Mouse (Mus musculus): ENCODE results near the gene Med13l. TPM values are rescaled to one million over a fixed set of nuclear protein-coding genes. Genes with fewer than 3 reads are reported as not detected.

The Med13l gene
- polyA plus RNA-seq, 1 experiment: 21.4 TPM

GRCm38 (mm10) chr5:118655966-118656365 lies 95.5 kb downstream of the Med13l start:
- no peak overlapping the region for H3K4me3 ChIP-seq (replicated peaks; ENCODE audit: extremely low read depth, low read depth, low read length)
- TF ChIP-seq POLR2A (IDR thresholded peaks at IDR 0.05; ENCODE audit: borderline replicate concordance, extremely low read depth, low read depth, low read length): no peak
- no peak for TF ChIP-seq CTCF (IDR thresholded peaks at IDR 0.05; ENCODE audit: insufficient read depth, low read length)
- no peak for DNase-seq
- 38% methylated on average over 6 of the region's 6 CpGs for WGBS
- peaks cover 30% of the 10 kb centered on the region for H3K4me1 ChIP-seq (ENCODE audit: control insufficient read depth, insufficient read depth, low read length)

- TF ChIP-seq CTCF (IDR thresholded peaks at IDR 0.05; ENCODE audit: insufficient read depth, low read length): no peak
- no peak for TF ChIP-seq POLR2A (IDR thresholded peaks at IDR 0.05; ENCODE audit: borderline replicate concordance, extremely low read depth, low read depth, low read length)
- H3K4me1 ChIP-seq (ENCODE audit: control insufficient read depth, insufficient read depth, low read length): peaks cover 31% of the 10 kb centered on the region
- DNase-seq: no peak
- no peak overlapping the region for H3K4me3 ChIP-seq (replicated peaks; ENCODE audit: extremely low read depth, low read depth, low read length)
- WGBS: 76% methylated on average over 7 of the region's 7 CpGs
Observed at GRCm38 (mm10) chr5:118658256-118658837, 97.9 kb downstream of the Med13l start.

- Histone ChIP-seq H3K4me3 (replicated peaks; ENCODE audit: extremely low read depth, low read depth, low read length) (no peak overlapping the region), H3K4me1 (ENCODE audit: control insufficient read depth, insufficient read depth, low read length) (peaks cover 27% of the 10 kb centered on the region)
- TF ChIP-seq CTCF (IDR thresholded peaks at IDR 0.05; ENCODE audit: insufficient read depth, low read length) (no peak), POLR2A (IDR thresholded peaks at IDR 0.05; ENCODE audit: borderline replicate concordance, extremely low read depth, low read depth, low read length) (no peak)
- DNase-seq: no peak
- WGBS: 71% methylated on average over 2 of the region's 2 CpGs
Observed at GRCm38 (mm10) chr5:118659713-118660112, 99.2 kb downstream of the Med13l start.

GRCm38 (mm10) chr5:118661751-118662150 lies 101.3 kb downstream of the Med13l start:
- no peak for TF ChIP-seq POLR2A (IDR thresholded peaks at IDR 0.05; ENCODE audit: borderline replicate concordance, extremely low read depth, low read depth, low read length)
- TF ChIP-seq CTCF (IDR thresholded peaks at IDR 0.05; ENCODE audit: insufficient read depth, low read length): no peak
- H3K4me3 ChIP-seq (replicated peaks; ENCODE audit: extremely low read depth, low read depth, low read length): no peak overlapping the region
- DNase-seq: no peak
- WGBS: 67% methylated on average over 5 of the region's 5 CpGs
- H3K4me1 ChIP-seq (ENCODE audit: control insufficient read depth, insufficient read depth, low read length): peaks cover 20% of the 10 kb centered on the region

- TF ChIP-seq CTCF (IDR thresholded peaks at IDR 0.05; ENCODE audit: insufficient read depth, low read length): no peak
- no peak for TF ChIP-seq POLR2A (IDR thresholded peaks at IDR 0.05; ENCODE audit: borderline replicate concordance, extremely low read depth, low read depth, low read length)
- H3K4me3 ChIP-seq (replicated peaks; ENCODE audit: extremely low read depth, low read depth, low read length): no peak overlapping the region
- H3K4me1 ChIP-seq (ENCODE audit: control insufficient read depth, insufficient read depth, low read length): peaks cover 17% of the 10 kb centered on the region
- WGBS: 58% methylated on average over 6 of the region's 6 CpGs
- DNase-seq: no peak
Observed at GRCm38 (mm10) chr5:118663999-118664398, 103.5 kb downstream of the Med13l start.

- WGBS: 83% methylated on average over 8 of the region's 8 CpGs
Observed at GRCm38 (mm10) chr5:118665023-118665422, 104.5 kb downstream of the Med13l start.

GRCm38 (mm10) chr5:118666437-118667207 lies 106.1 kb downstream of the Med13l start:
- TF ChIP-seq CTCF (IDR thresholded peaks at IDR 0.05; ENCODE audit: insufficient read depth, low read length) (no peak), POLR2A (IDR thresholded peaks at IDR 0.05; ENCODE audit: borderline replicate concordance, extremely low read depth, low read depth, low read length) (no peak)
- H3K4me1 ChIP-seq (ENCODE audit: control insufficient read depth, insufficient read depth, low read length): peaks cover 11% of the 10 kb centered on the region
- no peak overlapping the region for H3K4me3 ChIP-seq (replicated peaks; ENCODE audit: extremely low read depth, low read depth, low read length)
- no peak for DNase-seq
- 71% methylated on average over 25 of the region's 25 CpGs for WGBS

More at GRCm38 (mm10) chr5:118665023-118665422, 104.5 kb downstream of the Med13l start:
- TF ChIP-seq CTCF (IDR thresholded peaks at IDR 0.05; ENCODE audit: insufficient read depth, low read length): no peak
- TF ChIP-seq POLR2A (IDR thresholded peaks at IDR 0.05; ENCODE audit: borderline replicate concordance, extremely low read depth, low read depth, low read length): no peak
- Histone ChIP-seq H3K4me3 (replicated peaks; ENCODE audit: extremely low read depth, low read depth, low read length) (no peak overlapping the region), H3K4me1 (ENCODE audit: control insufficient read depth, insufficient read depth, low read length) (peaks cover 19% of the 10 kb centered on the region)
- no peak for DNase-seq

- no peak for DNase-seq
- Histone ChIP-seq H3K4me1 (ENCODE audit: control insufficient read depth, insufficient read depth, low read length) (peaks cover 12% of the 10 kb centered on the region), H3K4me3 (replicated peaks; ENCODE audit: extremely low read depth, low read depth, low read length) (no peak overlapping the region)
- TF ChIP-seq POLR2A (IDR thresholded peaks at IDR 0.05; ENCODE audit: borderline replicate concordance, extremely low read depth, low read depth, low read length) (no peak), CTCF (IDR thresholded peaks at IDR 0.05; ENCODE audit: insufficient read depth, low read length) (no peak)
- WGBS: 78% methylated on average over 7 of the region's 7 CpGs
Observed at GRCm38 (mm10) chr5:118667863-118668262, 107.4 kb downstream of the Med13l start.

GRCm38 (mm10) chr5:118668931-118669330 lies 108.5 kb downstream of the Med13l start:
- 42% methylated on average over 2 of the region's 2 CpGs for WGBS
- Histone ChIP-seq H3K4me1 (ENCODE audit: control insufficient read depth, insufficient read depth, low read length) (peaks cover 13% of the 10 kb centered on the region), H3K4me3 (replicated peaks; ENCODE audit: extremely low read depth, low read depth, low read length) (no peak overlapping the region)
- TF ChIP-seq CTCF (IDR thresholded peaks at IDR 0.05; ENCODE audit: insufficient read depth, low read length) (no peak), POLR2A (IDR thresholded peaks at IDR 0.05; ENCODE audit: borderline replicate concordance, extremely low read depth, low read depth, low read length) (no peak)
- DNase-seq: no peak

GRCm38 (mm10) chr5:118672111-118672510 lies 111.6 kb downstream of the Med13l start:
- DNase-seq: no peak
- TF ChIP-seq POLR2A (IDR thresholded peaks at IDR 0.05; ENCODE audit: borderline replicate concordance, extremely low read depth, low read depth, low read length) (no peak), CTCF (IDR thresholded peaks at IDR 0.05; ENCODE audit: insufficient read depth, low read length) (no peak)

More at GRCm38 (mm10) chr5:118672111-118672510, 111.6 kb downstream of the Med13l start:
- Histone ChIP-seq H3K4me1 (ENCODE audit: control insufficient read depth, insufficient read depth, low read length) (peaks cover 26% of the 10 kb centered on the region), H3K4me3 (replicated peaks; ENCODE audit: extremely low read depth, low read depth, low read length) (no peak overlapping the region)
